Mouse (Mus musculus) stomach, postnatal 0 days (tissue): ENCODE measurements at regions not wholly inside any gene's neighbourhood (a gene's known extent, or its start where the extent isn't known, plus 50 kb on each side); places are given as distances from the start of the nearest gene placed in this dataset.

Experiments
- CTCF ChIP-seq: IDR thresholded peaks from 2 replicates; pipeline ENCODE4 v1.5.1; 2016; ENCODE audit warnings: antibody characterized with exemption, low read depth, mild to moderate bottlenecking, moderate library complexity
- EP300 ChIP-seq: optimal IDR thresholded peaks from 2 replicates; pipeline ENCODE3; 2016; ENCODE audit warnings: antibody characterized with exemption

DNA sequence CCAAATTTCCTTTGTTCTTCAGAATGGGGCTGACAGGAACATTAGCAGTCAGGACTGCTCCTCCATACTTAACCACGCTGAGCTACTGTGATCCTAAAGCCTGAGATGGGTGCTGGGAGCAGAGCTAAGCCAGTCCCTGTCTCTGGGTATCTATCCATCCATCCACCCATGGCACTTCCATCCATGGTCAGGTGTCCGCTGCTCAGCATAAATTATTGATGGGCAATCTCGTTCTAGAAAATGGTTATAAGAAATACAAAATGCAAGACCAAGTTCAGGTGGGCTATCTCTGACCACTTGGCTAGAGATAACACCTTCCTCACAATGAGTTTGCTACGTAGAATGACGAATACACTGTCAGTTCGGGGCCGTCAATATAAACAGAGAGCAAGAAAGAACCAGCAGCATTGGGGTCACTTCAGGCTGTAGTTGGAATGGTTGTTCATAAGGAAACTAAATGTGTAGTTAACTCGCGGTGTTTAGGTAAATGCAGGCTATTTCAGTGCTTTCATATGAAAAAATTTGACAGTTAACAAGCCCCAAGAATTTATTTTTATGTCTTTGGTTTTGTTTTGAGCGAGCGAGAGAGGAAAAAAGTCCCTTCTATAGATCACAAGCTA, 453.9 kb upstream of the Pou3f3 start:
- TF ChIP-seq CTCF (no peak), EP300 (no peak)
